In the genomic region with DNA sequence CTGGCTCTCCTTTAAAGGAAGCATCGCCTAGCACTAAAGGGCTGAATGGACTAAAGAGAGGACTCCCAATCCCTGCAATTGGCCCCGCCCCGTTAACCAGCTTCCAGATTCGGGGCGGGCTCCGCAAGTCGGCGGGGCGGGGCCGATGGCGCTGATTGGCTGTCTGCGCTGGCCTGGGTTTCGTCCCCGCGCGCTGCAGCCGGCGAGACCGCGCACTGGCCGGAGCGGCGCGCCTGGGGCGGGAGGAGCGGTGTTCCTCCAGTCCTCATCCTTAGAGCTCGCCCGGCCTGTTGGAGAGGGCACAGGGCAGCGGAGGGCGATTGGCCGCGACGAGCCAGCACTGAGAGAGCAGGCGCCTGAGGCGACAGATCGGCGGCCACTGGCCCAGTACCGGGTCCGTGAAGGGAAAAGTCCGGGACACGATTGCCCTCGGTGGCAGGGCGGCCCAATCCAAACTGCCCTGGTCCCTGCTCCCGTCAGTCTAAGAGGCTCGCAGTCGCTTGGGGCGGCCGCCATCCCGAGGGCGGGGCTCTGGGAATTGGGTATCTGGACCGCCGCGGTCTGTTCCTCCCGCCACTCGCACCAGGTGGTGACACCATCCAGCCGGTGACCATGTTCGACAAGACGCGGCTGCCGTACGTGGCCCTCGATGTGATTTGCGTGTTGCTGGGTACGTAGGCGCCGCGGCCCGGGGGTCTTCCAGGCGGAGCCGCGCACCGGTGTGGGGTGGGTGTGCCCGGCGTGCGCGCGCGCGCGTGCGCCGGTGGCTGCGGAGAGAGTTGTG, we compare ENCODE assay signal across 8 mouse cellular contexts. TPM values are rescaled to one million over a fixed set of nuclear protein-coding genes. Genes with fewer than 3 reads are reported as not detected.
A peak's percentile ranks its signal among the peaks of the same experiment; 100 is the strongest.
DNase-seq lines count a peak whose midpoint lies in the region; ATAC-seq and TF ChIP-seq lines count a peak whose summit lies in the region.

A gene (plus strand): TSS at position 196 of the 784 bp plus-strand sequence.

- H3K27ac ChIP-seq in embryonic facial prominence, embryonic 12.5 days, result peak within 1 kb of the TSS; percentile 88
- peak within 1 kb of the TSS; percentile 87 for H3K27ac ChIP-seq in intestine, postnatal 0 days (ENCODE audit: low read depth, low read length)
- H3K27ac ChIP-seq in midbrain, embryonic 10.5 days (replicated peaks), result peak within 1 kb of the TSS; percentile 93

- no peaks in the 10 kb centered on the region for H3K9me3 ChIP-seq in embryonic facial prominence, embryonic 12.5 days
- H3K9me3 ChIP-seq in intestine, postnatal 0 days (ENCODE audit: control insufficient read depth), result no peaks in the 10 kb centered on the region
- H3K9me3 ChIP-seq in midbrain, embryonic 10.5 days (replicated peaks), result no peaks in the 10 kb centered on the region

- WGBS in embryonic facial prominence, embryonic 12.5 days, result under 1% methylated on average over 83 of the region's 83 CpGs
- under 1% methylated on average over 83 of the region's 83 CpGs for WGBS in intestine, postnatal 0 days
- under 1% methylated on average over 83 of the region's 83 CpGs for WGBS in midbrain, embryonic 10.5 days

- H3K4me2 ChIP-seq in embryonic facial prominence, embryonic 12.5 days (replicated peaks), result peak within 1 kb of the TSS; percentile 85
- peak within 1 kb of the TSS; percentile 84 for H3K4me2 ChIP-seq in intestine, postnatal 0 days (replicated peaks; ENCODE audit: low read depth)

- peaks cover 7% of the 10 kb centered on the region for H3K36me3 ChIP-seq in embryonic facial prominence, embryonic 12.5 days
- H3K36me3 ChIP-seq in intestine, postnatal 0 days (ENCODE audit: control insufficient read depth, insufficient read depth), result no peaks in the 10 kb centered on the region
- peaks cover 7% of the 10 kb centered on the region for H3K36me3 ChIP-seq in midbrain, embryonic 10.5 days

- intact Hi-C loops in left cerebral cortex, postnatal 36 days (cut with DNase I), result loop anchor here (2.0 kb wide), 1 partner anchor 40 kb away; no protein-coding TSS in a partner anchor

- DNase-seq in adrenal gland, postnatal 36 days, result peak; percentile 99 to 100
- DNase-seq in left cerebral cortex, postnatal 36 days (ENCODE audit: low spot score in 2 of 2), result peak; percentile 92 to 94
- peak; percentile 96 for DNase-seq in midbrain, embryonic 10.5 days (ENCODE audit: low spot score)
- peak; percentile 94 for DNase-seq in right cerebral cortex, postnatal 4 days
- peak; percentile 94 for DNase-seq in yolk sac, embryonic 10.5 days (ENCODE audit: low spot score)

- peaks cover 6% of the 10 kb centered on the region; the same call in 1 of the 2 replicates for H3K4me1 ChIP-seq in embryonic facial prominence, embryonic 12.5 days
- no peaks in the 10 kb centered on the region; the same call in 1 of the 2 replicates for H3K4me1 ChIP-seq in intestine, postnatal 0 days (replicated peaks; ENCODE audit: control insufficient read depth, insufficient read depth, low read length)
- peaks cover 20% of the 10 kb centered on the region for H3K4me1 ChIP-seq in midbrain, embryonic 10.5 days

- H3K4me3 ChIP-seq in embryonic facial prominence, embryonic 12.5 days, result peak within 1 kb of the TSS; percentile 73
- peak within 1 kb of the TSS; percentile 90 for H3K4me3 ChIP-seq in intestine, postnatal 0 days (ENCODE audit: low read depth, low read length)
- peak within 1 kb of the TSS; percentile 68 for H3K4me3 ChIP-seq in midbrain, embryonic 10.5 days

- peak within 1 kb of the TSS; percentile 74 for H3K9ac ChIP-seq in embryonic facial prominence, embryonic 12.5 days
- H3K9ac ChIP-seq in intestine, postnatal 0 days (ENCODE audit: low read depth, low read length), result peak within 1 kb of the TSS; percentile 79

- peak; percentile 97 for ATAC-seq in embryonic facial prominence, embryonic 12.5 days (ENCODE audit: insufficient number of reproducible peaks, insufficient read depth, low FRiP score, low TSS enrichment)
- peak; percentile 57 for ATAC-seq in granulocyte monocyte progenitor cell, adult 5-6 weeks (replicated peaks; ENCODE audit: poor library complexity, severe bottlenecking)
- peak; percentile 97 for ATAC-seq in intestine, postnatal 0 days

- H3K27me3 ChIP-seq in embryonic facial prominence, embryonic 12.5 days, result no peaks in the 10 kb centered on the region
- H3K27me3 ChIP-seq in intestine, postnatal 0 days (replicated peaks; ENCODE audit: control insufficient read depth, insufficient read depth, low read length), result no peaks in the 10 kb centered on the region
- peaks cover 6% of the 10 kb centered on the region; the same call in 1 of the 2 replicates for H3K27me3 ChIP-seq in midbrain, embryonic 10.5 days (ENCODE audit: low read depth, poor library complexity, severe bottlenecking)

- no peak for TF ChIP-seq CTCF in intestine, postnatal 0 days (IDR thresholded peaks at IDR 0.05; ENCODE audit: low read depth)

RNA-seq across cellular contexts. Expression of the gene that starts here (rescaled TPM):
- total RNA-seq in adrenal gland, postnatal 36 days (2021), result 100 to 1,000 TPM; 253 to 287 TPM
- 34.4 and 38.2 TPM in 2 replicates for polyA plus RNA-seq in embryonic facial prominence, embryonic 12.5 days (2016; fragmentation: Nextera tagmentation; extraction: Ambion mirVana)
- total RNA-seq in granulocyte monocyte progenitor cell, adult 5-6 weeks (2014; fragmentation: Nextera tagmentation), result not detected in 2 replicates
- not detected in 2 replicates for total RNA-seq in granulocyte monocyte progenitor cell, adult 5-6 weeks (2017)
- 91.0 and 98.5 TPM in 2 replicates for polyA plus RNA-seq in intestine, postnatal 0 days (2015; fragmentation: Nextera tagmentation; extraction: Ambion mirVana)
- total RNA-seq in left cerebral cortex, postnatal 36 days (2021), result 10 to 100 TPM; 24.6 to 30.9 TPM
- polyA plus RNA-seq in midbrain, embryonic 10.5 days (2016; fragmentation: Nextera tagmentation; extraction: Ambion mirVana), result 22.3 and 22.6 TPM in 2 replicates

Comparison
In these comparisons a context has a peak if more than half of its experiments do, and no peak if none do; other contexts are left out.
1. Peak in every context shown above with its lines: DNase-seq, ATAC-seq, H3K4me3 ChIP-seq and H3K27ac ChIP-seq.
2. RNA of the gene that starts here (total RNA-seq): 253 to 287 TPM in adrenal gland, postnatal 36 days and 24.6 to 30.9 TPM in left cerebral cortex, postnatal 36 days; not detected in granulocyte monocyte progenitor cell, adult 5-6 weeks; every median in the first group is over 10 times any median in the second.
3. RNA of the gene that starts here (total RNA-seq): 253 to 287 TPM in adrenal gland, postnatal 36 days; 24.6 to 30.9 TPM in left cerebral cortex, postnatal 36 days; every median in the first group is over 4 times any median in the second.
4. Peak in ATAC-seq in granulocyte monocyte progenitor cell, adult 5-6 weeks; RNA of the gene not detected or under 1 TPM.